Mouse (Mus musculus) frontal cortex, postnatal 25 days (tissue): ENCODE results near the gene Ttc7b.

Source experiments
- DNase-seq, 2 experiments: peaks; one replicate each; pipeline ENCODE4 v3.0.0; 2022; ENCODE audit warnings: low spot score in 2 of 2

The Ttc7b gene

DNA sequence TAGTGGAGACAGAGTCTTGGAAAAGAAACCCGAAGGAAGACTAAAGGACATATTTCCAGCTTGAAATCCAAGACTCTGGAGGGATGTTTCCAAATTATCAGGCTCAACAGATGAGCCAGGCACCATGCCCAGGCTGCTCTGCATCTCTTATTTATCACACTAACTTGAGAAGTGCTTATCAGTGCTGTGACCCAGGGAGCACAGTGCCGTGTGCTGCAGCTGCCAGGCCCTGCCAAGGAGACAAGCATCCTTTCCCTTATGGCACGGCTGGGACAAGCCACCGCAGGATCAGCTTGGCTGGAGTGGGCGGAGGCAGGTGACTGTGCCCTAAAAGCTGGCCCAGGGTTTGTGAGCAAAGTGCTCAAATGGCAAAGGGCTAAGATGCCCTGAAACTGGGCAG, 184.4 kb downstream of the Ttc7b start:
- DNase-seq: no peak

DNA sequence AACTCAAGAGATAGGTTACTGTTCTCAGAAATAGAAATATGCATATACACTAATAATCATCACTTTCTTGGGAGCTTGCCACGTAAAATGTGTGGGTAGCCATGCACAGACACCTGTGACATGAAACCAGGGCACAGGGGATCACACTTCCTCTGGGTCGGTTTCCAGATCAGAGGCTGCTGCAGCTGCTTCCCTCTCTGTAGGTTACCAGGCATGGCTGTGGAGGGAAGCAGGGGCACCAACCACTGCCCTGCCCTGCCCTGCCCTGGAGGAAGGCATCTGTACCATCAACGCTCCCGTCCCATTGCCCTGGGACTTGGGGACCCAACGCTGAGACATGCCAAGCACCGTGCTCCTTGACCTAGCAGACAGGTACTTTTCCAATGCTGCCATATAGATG, 188.8 kb downstream of the Ttc7b start:
- no peak for DNase-seq

DNA sequence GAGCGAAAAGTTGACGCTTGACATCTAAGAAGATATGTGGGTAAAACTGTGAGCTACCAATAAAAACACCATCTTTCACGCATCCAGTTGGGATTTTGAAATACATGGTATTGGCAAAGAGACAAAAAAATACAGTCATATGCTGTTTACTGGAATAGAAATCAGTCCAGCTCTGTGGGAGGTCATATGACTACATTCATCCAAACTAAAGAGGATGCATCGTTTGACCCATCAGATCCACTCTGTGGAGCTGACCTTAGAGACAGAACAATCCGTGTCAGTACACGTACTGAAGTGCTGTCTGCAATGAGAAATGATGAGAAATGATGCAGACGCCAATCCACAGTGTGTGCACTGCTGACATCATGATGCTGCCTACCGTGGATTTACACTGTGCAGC, 190.4 kb downstream of the Ttc7b start:
- DNase-seq: no peak

DNA sequence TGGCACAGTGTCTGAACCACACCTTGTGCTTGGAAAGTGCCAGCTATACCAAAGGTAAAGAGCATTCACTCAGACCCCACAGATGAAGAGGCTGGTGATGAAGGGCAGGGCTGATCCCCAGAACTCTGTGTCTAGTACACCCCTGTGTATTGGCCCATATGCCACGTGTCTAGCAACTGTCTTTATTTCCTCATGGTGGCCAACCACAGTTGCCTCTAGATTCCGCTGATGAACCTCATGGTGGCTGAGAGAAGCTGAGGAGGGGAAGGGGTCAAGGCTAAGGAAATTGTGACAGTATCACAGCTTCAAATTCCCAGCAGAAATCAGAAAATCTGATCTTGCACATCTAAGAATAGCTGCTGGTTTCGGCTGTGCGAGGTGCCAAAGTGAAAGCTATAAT, 191.6 kb downstream of the Ttc7b start:
- no peak for DNase-seq

DNA sequence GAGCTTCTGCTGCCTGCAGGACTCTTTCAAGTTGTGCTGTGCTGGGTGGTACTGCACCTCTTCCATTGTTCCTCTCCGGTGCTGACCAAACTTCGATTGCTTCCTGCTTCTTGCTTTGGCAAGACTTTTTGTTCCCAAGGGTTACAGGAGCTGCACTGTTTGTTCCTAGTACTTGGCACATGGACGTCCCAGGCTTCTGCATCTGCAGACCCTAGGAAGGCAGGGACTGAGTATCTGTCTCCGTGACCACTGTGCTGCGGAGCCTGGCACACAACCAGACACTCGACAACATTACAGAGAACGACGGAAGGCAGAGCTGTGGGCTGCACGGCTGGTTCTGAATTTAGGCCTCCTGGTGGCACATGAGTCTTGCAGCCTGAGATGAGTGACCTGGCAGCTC, 192.1 kb downstream of the Ttc7b start:
- no peak for DNase-seq

DNA sequence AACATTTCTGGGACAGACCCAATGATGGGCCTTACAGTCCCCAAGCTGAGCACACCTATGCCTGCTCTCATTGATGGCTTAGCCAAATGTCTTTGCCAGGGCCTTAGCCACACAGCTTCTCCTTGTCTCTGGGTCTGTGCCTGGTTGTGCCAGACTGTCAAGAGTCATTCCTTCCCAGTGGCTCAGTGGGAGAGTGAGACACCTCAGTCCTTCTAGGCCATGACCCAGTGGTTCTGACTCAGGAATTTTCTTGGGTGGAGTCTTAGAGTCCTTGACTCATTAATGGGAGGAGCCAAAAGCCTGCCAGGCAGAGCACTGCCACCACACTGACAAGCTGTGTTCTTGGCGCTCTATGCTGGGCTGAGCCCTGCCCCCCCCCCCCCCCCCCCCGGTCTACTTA, 193.9 kb downstream of the Ttc7b start:
- no peak for DNase-seq

DNA sequence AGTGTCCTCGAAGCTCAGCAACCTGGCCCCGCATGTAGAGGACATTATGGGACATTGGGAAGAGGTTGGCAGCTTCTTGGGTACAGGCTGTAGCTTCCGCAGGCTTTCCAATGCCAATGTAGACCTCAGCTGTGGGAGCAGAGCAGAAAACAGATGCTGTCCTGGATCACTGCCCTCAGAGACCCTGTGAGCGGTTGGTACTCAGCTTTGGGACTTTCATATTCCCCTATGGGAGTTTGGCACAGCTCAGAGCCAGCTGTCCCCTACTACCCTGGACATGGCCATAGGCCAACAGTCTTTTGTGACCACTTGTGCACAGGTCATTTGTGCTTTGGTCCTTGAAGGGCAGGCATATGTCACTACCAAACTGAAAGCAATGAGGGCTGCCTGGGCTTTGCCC, 195.0 kb downstream of the Ttc7b start:
- no peak for DNase-seq

DNA sequence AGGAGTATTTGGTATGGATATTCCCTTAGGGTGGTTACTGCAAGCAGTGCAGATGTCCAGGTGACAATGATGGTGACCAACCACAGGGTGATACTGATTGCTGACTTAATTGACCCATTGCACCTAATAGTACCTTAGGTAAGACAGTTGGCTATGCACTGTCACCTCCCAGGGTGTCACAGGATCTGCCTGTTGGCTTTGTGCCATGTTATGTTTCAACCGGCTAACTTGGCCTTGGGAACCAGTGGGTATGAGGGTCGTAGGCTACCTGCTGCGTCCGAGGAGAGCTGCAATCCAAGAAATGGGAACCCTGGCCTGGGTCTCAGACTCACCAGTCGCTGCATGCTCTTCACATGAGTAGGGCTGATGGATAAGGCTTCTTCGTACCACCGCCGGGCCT, 195.4 kb downstream of the Ttc7b start:
- DNase-seq: no peak

DNA sequence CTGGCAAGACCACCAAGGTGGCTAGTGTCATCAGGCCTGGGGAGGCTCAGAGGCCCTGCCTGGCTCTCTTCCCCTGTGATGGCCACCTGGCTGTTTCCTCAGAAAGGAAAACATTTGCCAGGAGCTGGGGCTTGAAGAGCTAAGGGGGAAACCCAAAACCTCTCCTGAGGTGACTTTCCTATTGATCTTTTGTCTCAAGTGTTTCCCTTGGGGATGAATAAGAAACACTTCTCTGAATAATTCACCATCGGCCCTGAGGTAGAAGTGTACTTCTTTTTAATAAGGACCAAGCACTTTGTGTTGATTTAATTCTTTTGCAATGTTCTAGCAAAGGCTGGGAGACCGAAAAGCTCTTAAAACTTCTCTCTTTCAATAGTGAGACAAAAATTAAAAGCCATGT, 197.0 kb downstream of the Ttc7b start:
- no peak for DNase-seq

DNA sequence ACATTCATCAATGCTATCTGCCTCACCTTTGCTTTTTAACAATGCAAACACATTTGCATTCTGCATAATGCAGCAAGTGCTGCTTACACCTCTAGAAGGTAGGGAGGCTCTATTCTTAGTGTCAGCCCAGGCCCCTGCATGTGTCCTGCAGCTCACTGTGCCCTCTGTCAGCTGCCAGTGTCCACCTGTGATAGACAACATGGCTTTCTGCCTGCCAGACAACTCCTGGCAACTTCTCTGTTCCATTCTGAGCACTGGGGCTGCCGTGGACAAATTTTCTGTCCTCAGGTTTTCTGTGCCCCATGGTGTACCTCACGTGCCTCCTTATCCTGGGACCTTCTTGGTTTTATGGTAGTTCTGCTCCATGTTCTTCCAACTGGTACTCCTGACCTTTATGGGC, 198.4 kb downstream of the Ttc7b start:
- DNase-seq: no peak

DNA sequence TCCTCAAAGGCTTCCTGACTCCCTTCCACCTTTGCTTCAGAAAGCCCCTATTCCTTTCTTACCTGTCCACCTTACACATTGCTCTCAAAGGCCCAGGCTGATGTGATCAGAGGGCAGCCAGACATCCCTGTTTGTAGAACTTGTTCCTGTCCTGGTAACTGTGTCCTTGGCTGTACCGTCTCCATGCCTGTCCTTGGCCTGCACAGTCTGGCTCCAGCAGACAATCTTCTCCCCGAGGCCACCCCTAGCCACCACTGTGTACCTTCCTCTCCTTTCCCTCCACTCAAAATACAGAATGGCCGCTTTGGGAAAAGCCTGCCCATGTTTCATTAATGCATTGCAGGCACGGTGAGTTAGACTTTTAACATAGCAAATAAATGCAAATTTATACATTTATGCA, 199.1 kb downstream of the Ttc7b start:
- DNase-seq: no peak

DNA sequence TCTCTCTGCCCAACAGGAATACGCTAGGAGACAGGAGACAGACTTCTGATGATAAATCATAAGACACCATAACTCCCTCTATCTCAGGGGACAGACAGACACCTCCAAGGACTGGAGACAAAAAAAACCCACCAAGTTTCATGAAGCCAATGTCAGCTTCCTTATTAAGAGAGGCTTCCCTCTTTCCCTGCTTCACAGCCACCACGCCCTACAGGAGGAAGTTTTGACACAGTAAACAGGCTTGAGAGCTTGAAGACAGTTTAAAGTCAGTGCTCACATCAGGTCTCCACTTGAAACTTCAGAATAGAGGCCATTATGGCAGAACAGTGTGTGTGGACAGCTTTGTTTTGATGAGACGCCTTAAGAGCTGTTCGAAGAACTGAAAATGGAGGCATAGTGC, 200.9 kb downstream of the Ttc7b start:
- DNase-seq: no peak

DNA sequence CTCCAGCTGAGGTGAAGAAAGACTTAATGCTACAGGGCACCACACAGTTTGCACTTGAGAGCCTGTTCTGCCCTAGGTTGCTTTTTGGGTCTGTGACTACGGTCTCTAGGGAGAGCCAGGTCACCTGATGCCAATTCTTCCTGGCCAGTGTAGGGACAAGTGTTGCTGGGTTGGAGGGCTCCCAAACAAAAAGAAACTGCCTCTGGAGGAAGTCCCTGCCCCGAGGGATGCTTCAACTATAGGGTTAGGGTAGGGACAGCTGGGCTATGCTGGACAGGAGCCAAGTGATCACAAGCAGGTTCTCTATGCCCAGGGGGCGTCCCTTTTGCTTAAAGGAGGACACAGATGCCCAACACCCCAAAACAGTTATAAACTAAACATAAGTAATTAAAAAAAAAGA, 202.7 kb downstream of the Ttc7b start:
- no peak for DNase-seq

DNA sequence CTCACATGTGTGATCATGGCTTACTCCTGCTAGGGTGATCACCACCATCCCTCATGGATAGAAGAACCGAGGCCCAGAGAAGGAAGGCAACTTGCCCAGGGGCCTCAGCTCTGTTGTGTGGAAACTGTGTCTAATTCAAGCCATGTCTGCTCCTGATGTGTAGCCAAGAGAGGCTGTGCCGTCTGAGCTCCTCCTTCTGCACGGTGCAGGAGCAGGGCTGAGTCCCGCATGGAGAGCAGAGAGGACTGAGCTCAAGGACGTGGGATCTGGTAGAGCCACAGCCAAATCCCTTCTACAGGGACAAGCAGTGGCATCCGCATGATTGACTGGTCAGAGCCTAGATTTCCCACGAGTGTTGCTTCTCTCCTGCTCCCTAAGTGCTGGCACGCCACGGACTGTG, 204.5 kb downstream of the Ttc7b start:
- no peak for DNase-seq

DNA sequence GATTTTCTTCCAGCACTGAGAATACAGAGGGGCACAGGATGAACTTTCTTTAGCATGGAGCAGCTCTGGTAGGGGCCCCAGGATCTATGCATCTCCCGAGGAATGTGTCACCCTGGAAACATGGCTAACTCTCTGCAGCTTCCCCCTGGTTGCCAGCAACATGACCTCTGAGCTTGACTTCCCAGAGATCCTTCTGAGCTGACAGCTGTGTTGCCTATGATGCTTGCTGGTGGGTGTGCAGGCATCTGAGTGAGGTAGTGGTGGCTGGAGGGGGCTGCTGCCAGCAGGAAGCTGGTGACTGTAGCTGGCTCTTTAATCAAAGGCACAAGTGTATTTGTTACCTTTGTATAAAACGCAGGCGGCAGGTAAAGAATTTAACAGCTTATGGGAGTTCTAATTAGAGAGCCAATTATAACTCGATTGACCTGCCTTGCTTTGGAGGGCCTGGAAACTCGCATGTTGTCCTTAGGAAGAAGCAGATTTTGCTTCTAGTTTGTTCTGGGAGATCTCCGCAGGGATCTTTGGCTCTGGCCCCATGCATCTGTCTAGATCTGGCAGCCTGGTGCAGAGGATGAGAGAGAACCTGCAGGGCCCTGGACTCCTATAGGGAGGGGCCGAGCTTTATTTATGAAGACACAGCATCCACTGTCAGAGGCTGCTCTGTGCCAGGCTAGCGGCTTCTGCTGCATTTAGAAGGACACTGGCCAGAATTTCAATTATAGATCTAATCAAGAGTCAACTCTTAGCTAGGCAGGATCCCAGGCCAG, 205.3 kb downstream of the Ttc7b start:
- no peak for DNase-seq

DNA sequence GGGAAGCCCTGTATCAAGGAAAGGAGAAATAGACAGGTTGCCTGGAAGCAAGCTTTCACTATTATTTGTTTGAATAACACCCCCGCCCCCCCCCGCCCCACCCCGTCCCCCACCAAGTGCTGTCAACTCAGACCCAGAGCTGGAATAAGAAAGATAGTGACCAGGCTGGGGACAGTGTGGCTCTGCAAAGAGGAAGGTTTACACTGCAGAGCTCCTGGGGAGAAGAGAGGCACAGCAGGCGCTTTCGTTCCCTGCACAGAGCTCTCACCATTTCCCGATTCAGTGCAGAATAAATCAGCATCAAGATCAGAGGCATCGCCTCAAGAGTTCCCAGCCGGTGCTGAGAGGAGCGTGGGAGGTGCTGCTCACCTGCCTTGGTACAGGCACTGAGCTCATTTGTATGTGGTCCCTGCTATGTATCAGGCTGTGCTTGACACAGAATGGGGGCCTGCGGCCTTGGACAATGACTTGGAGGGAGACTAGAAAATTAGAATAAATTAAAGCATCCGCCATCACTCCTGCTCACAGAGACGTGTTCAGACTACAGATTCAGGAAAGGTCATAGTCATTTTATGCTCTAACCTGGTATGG, 206.7 kb downstream of the Ttc7b start:
- no peak for DNase-seq

DNA sequence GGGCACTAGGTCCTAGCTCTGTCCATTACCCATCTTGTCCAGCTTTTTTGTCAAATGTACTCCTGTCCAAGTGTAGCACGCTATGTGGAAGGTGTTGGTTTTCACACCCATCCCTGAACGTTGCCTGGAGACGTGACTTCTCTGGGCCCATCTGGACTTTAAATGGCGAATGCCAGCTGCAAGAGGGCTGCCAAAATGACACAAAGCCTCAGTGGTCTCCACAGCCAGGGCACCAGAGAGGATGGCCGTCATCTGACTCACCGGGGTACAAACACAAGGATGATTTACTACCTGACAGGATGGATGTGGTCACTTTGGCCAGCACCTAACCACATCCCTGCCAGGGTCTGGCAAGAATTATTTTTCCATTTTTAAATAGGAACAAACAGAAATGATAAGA, 207.4 kb downstream of the Ttc7b start:
- no peak for DNase-seq

DNA sequence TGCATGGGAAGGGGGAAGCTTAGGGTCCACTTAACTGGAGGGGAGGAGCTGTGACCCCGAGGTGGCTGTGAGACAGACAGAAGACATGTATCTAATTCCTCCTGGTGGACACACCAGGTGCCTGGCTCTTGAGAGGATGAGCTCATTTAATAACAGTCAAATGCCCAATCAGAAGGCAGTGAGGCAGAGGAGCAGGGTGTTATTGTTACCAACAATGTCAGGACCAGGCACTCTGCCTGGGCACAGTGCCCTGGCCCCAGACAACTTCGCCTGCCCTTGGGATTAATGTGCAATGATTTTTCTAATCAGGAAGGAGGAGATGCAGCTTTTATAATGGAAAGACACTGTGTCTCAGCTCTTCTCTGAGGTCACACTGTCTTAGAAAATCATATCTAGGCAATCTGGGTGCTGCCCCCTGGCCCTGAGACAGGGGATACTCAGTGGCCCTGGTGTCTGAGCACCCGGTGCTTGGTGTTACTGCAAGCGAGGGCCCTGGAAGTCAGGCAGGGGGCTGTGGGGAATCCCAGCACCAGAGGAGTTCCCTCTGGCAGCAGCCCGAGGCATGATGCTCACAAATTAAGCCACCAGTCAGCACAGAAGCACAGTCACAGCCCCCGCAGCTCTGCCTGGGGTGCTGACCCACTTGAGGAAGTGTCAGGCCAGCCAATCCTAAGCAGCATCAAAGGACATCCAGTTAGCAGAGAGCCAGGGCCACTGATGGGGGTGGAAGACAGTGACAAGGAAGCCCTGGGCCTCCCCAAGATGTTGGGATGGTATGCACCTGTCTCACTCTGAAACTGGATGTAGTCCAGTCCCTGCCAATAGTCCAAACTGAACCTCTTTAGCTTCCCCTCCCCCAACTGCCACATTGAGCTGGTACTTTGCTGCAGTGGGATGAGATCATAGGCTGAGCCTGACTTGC, 209.9 kb downstream of the Ttc7b start:
- DNase-seq: no peak

DNA sequence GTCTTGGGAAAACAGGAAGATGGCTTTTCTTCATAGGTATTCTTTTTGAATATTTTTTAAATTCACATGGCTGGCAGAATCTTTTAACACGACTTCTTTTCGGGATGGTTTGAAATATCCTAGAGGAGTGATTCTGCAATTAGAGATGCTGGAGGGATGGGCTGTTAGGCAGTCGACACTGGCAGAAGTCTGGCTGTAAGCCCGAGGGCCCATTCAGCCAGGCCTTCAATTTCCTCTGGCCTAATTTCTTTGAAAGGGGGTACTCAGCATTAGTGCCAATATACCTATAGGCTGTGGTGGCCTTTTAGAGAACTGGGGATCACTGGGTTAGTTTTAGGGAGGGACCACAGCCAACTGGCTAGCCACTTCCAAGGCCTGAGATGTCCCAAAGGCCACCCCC, 211.4 kb downstream of the Ttc7b start:
- DNase-seq: no peak

DNA sequence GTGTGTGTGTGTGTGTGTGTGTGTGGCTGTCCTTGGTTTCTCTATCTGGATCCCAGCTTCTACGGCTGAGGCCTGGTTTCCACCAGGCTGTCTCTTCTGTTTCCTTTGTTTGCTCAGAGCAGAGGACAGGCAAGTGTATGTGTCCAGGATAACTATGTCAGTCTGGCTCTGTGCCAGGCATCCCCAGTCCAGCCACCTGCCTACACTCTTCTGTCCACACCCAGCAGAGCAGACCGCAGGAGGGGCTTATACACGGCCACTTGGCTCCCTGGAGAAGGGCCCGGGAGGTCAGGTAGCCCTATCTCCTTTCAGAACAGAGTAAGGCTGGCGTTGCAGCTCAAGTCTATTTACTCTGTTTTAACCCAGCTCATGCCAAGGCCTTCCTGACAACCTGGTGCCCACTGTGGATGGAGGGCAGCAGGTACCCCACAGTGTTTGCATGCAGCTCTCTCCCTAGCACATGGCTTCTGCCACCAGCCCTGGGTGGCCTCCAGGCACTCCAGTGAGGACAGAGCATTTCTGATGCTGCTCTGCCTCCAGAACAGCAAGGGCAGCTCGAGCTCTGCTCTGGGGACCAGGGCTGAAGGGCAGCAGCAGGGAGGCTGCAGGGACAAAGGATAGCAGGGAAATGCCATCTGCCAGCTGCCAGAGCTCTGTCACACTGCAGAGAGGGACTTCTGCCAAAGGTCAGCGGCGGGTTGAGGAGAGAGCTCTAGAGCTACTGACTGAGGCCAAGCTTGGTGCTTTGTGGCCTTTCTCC, 212.9 kb downstream of the Ttc7b start:
- DNase-seq: no peak

DNA sequence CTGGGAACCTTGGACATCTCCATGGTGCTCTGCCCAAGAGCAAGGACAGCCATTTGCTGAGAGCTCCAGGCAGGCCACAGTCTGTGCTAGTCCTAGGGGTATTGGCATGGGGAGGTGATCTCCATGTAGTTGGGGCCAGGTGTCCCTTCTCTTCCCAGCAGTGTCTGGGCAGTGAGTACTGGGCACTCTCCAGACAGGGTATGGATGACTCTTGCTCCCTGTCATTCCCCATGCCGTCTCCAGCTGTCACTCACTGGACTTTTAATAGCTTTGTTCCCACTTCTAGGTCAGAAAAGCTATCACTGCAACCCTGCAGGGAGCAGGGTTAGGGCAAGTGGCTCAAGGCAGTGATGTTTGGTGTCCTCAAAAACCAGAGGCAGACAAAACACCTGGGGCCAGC, 214.3 kb downstream of the Ttc7b start:
- no peak for DNase-seq

DNA sequence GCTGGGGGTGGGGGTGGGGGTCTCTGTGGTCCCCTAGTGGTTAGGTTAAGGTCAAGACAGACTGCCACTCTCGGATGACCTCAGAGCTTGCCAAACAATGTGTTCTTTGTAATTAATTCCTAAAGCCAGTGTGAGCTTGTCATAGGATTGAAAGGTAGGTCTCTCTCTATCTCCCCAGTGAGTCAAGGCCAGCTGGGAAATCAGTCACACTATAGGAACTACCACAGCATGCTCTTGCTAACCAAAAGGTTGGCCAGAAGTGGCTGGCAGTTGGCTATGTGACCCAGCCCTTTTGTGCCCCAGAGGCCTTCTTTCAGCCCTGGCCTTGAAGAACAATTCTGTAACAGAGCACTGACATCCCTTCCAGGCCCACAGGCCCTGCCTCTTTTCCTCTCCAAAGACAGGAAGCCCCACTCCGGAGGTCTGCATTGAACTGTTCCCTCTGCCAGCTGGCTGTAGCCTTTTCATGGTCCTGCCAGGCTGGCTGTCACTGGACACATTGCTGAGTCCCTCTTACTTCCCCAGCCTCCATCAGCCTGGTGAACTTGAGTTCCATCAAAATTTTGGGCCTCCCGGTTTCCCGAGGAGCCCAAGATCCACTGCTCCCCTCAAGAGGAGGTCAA, 215.5 kb downstream of the Ttc7b start:
- no peak for DNase-seq
